Mouse (Mus musculus) liver, embryonic 14.5 days (tissue): ENCODE results near the gene Plin5. TPM values are rescaled to one million over a fixed set of nuclear protein-coding genes. Genes with fewer than 3 reads are reported as not detected.
A peak's percentile ranks its signal among the peaks of the same experiment; 100 is the strongest.

Source experiments
- ATAC-seq: fragments of 200-750 bp; cut with Nextera tagmentation; 2 replicates; pipeline ENCODE4 v1.8.0; 2017; ENCODE audit warnings: moderate number of reproducible peaks, mild to moderate bottlenecking, moderate library complexity; ENCODE audit not compliant: insufficient read depth
- DNase-seq, 3 experiments: peaks; one replicate each; pipeline ENCODE4 v3.0.0-alpha.2; 2012 to 2013; ENCODE audit warnings: low read depth in 3 of 3, low spot score in 3 of 3
- H3K27ac ChIP-seq: fragments of 300-500 bp; sonication (generic); 2 replicates; pipeline ENCODE4 v1.5.1; 2014; ENCODE audit warnings: moderate library complexity, mild to moderate bottlenecking, control low read depth, inconsistent platforms
- H3K27me3 ChIP-seq: fragments of 300-500 bp; sonication (generic); 2 replicates; pipeline ENCODE4 v1.6.1; 2014; ENCODE audit warnings: mild to moderate bottlenecking, low read length, moderate library complexity; ENCODE audit not compliant: control insufficient read depth, insufficient read depth
- H3K36me3 ChIP-seq: fragments of 300-500 bp; sonication (generic); replicated peaks from 2 replicates; pipeline ENCODE4 v1.6.1; 2014; ENCODE audit warnings: low read depth; ENCODE audit not compliant: control insufficient read depth, insufficient read depth
- H3K4me1 ChIP-seq, 2 experiments: fragments of 200-500 bp in 1 of 2; fragments of 300-500 bp in 1 of 2; sonication (generic) in 1 of 2; replicated peaks; 2 replicates each; pipeline ENCODE4 v1.6.1; 2012 to 2014; ENCODE audit warnings: antibody characterized with exemption in 1 of 2, inconsistent platforms in 1 of 2, low read length in 1 of 2; ENCODE audit not compliant: control insufficient read depth in 2 of 2, insufficient read depth in 2 of 2
- H3K4me2 ChIP-seq: fragments of 300-500 bp; sonication (generic); 2 replicates; pipeline ENCODE4 v1.6.1; 2014; ENCODE audit warnings: low read depth, mild to moderate bottlenecking, control low read depth, moderate library complexity
- H3K4me3 ChIP-seq, 2 experiments: fragments of 200-500 bp in 1 of 2; fragments of 300-500 bp in 1 of 2; sonication (generic) in 1 of 2; 2 replicates each; pipeline ENCODE4 v1.5.1; 2012 to 2014; ENCODE audit warnings: low read depth in 2 of 2, low read length in 2 of 2, mild to moderate bottlenecking in 2 of 2, control low read depth in 1 of 2, inconsistent platforms in 1 of 2, moderate library complexity in 1 of 2; ENCODE audit not compliant: insufficient read depth in 1 of 2
- H3K9ac ChIP-seq: fragments of 300-500 bp; sonication (generic); replicated peaks from 2 replicates; pipeline ENCODE4 v1.6.1; 2014; ENCODE audit warnings: mild to moderate bottlenecking, control low read depth, moderate library complexity
- H3K9me3 ChIP-seq: fragments of 300-500 bp; sonication (generic); 2 replicates; pipeline ENCODE4 v1.6.1; 2016; ENCODE audit warnings: low read length, mixed read lengths; ENCODE audit not compliant: control insufficient read depth
- CTCF ChIP-seq: IDR thresholded peaks from 2 replicates; pipeline ENCODE4 v1.5.1; 2016; ENCODE audit warnings: antibody characterized with exemption, low read depth, control low read depth
- EP300 ChIP-seq: IDR thresholded peaks from 2 replicates; pipeline ENCODE4 v1.6.1; 2016; ENCODE audit warnings: antibody characterized with exemption, low read depth
- WGBS: fragments of 180-500 bp; shearing (Covaris S2); extraction: QIAGEN DNeasy Blood & Tissue Kit; methylation state at CpG from one replicate; pipeline ENCODE4 v1.1.7; 2014; ENCODE audit not compliant: insufficient replicate concordance; 5-methylcytosine and 5-hydroxymethylcytosine counted together
- polyA plus RNA-seq, 2 experiments: library from polyadenylated mRNA; depleted of rRNA in 1 of 2; stranded (reverse) in 1 of 2; unstranded in 1 of 2; fragments of >200 nt; fragmentation: Nextera tagmentation in 1 of 2; extraction: Ambion mirVana in 1 of 2; gene quantifications; 2 replicates each; pipeline versions ENCODE4 v1.2.1 to v1.2.3; 2012 to 2014

Gene Plin5
- polyA plus RNA-seq, 2 experiments, result 0.11 to 0.34 TPM

DNA sequence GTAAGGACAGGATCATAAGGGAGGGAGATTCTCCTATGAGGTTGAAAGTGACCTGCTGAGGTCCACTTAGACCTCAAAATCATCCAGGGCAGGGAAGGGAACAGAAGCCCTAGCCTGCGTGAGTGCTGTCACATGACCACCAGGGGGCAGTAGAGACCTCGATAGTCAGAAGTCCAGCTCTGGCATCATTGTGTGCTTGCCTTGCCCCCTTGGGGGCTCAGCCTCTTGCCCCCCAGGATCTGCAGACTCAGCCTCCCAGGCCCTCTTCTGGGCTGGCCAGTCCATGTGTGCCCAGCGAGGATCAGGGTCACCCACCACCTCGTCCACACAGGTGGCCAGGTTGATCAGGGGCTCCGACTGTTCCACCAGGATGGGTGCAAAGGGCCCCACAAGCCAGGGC is 5.5 kb downstream of the Plin5 start:
- H3K9me3 ChIP-seq, result no peaks in the 10 kb centered on the region
- H3K4me3 ChIP-seq, result no peak overlapping the region
- H3K4me2 ChIP-seq, result no peak overlapping the region
- no peak overlapping the region for H3K27ac ChIP-seq
- no peaks in the 10 kb centered on the region for H3K36me3 ChIP-seq
- TF ChIP-seq CTCF, result peak; percentile 95
- no peak for TF ChIP-seq EP300
- peak; percentile 49 to 53 (median 52) for DNase-seq
- H3K9ac ChIP-seq, result no peak overlapping the region
- 43% methylated on average over 5 of the region's 5 CpGs for WGBS
- no peaks in the 10 kb centered on the region; the same call in 1 of the 2 replicates for H3K27me3 ChIP-seq
- no peaks in the 10 kb centered on the region for H3K4me1 ChIP-seq
- no peak; the same call in 1 of the 2 replicates for ATAC-seq

DNA sequence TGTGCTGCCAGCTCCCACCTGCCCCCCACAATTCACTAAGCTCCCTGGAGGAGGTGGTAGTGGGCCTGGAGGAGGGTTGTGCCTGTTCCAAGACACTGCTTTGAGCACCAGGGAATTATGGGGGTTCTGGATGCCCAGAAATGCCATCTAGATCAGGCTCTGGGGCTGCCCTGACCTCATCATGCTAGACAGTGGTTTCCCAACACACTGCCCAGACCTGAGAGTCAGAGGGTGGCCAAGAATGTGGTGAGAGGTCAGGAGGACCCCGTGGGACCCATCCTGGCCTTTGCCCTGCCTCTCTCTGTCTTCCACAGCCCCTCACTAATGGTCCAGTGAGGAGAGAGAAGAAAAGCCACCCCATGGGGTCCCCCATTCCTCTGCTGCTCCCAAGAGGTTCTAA is 6.4 kb downstream of the Plin5 start:
- Histone ChIP-seq H3K36me3 (no peaks in the 10 kb centered on the region), H3K4me3 (no peak overlapping the region), H3K27me3 (no peaks in the 10 kb centered on the region), H3K9ac (no peak overlapping the region), H3K4me1 (no peaks in the 10 kb centered on the region), H3K27ac (no peak overlapping the region), H3K9me3 (no peaks in the 10 kb centered on the region), H3K4me2 (no peak overlapping the region)
- 46% methylated on average over 1 of the region's 1 CpGs for WGBS
- DNase-seq, result no peak
- no peak for ATAC-seq
- TF ChIP-seq CTCF, result no peak
- TF ChIP-seq EP300, result no peak

DNA sequence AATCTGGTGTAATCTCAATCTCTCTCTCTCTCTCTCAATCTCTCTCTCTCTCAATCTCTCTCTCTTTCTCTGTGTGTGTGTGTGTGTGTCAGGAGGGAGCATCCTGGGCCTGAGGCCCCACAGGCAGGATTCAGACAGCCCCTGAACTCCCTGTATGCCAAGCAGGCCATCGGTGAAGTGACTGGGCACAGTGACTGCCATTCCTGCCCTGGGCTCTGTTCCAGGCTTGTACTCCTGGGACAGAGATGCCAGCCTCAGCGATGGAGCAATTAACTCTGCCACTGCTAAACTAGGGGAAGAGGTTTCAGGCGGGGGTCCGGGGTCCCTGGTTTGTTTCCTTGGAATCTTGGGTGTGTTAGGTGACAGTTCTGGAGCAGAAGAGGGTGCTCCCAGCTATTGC is 6.8 kb downstream of the Plin5 start:
- WGBS, result 49% methylated on average over 4 of the region's 4 CpGs
- no peak overlapping the region for H3K9ac ChIP-seq
- no peak for ATAC-seq
- no peaks in the 10 kb centered on the region for H3K36me3 ChIP-seq
- no peak overlapping the region for H3K27ac ChIP-seq
- no peak for TF ChIP-seq CTCF
- TF ChIP-seq EP300, result no peak
- H3K27me3 ChIP-seq, result no peaks in the 10 kb centered on the region
- H3K4me2 ChIP-seq, result no peak overlapping the region
- H3K4me3 ChIP-seq, result no peak overlapping the region
- no peaks in the 10 kb centered on the region for H3K4me1 ChIP-seq
- H3K9me3 ChIP-seq, result no peaks in the 10 kb centered on the region
- DNase-seq, result no peak

DNA sequence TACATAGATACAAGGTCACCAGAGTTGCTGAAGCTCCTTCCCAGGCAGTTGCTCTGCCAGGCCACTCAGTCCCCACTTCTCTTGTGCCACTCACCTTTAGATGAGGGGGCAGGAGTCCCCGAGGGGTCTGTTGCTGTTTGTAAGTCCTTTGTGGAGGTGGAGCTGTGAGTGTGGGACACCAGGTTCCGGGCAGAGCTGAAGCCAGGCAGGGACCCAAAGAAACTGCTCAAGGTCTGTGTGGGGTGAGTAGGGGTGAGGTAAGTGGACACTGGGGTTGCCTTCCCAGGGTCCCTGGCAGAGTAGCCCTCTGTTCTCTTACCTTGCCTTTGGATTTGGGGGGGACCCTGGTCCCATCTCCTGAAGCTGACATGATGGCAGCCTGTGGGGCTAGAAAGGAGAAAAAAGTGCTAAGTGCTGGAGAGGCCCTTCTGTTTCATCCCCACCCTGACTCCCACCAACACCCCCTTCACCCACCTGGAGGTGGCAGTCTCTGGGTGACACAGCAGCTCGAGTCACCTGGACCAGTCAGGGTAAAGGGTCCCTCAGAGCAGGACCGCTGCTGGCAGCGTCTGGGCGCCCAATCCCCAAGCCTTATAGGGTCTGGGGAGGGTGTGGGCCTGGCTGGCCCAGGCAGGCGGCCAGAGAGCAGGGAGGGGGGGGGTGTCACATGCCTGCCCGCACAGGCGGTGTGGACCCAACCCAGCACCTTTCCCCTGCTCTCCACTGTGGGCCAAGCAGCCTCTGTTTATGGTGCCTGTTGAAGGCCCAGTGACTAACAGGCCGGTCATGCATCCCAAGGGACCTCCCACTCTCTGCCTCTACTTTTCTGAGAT is 8.0 kb downstream of the Plin5 start, which contains the start of gene Plin4:
Gene Plin4, minus strand, starts transcription at position 585 of the 833 bp plus-strand sequence.
- Histone ChIP-seq H3K27ac (no peak within 1 kb of the TSS), H3K27me3 (no peaks in the 10 kb centered on the region), H3K36me3 (no peaks in the 10 kb centered on the region), H3K4me1 (no peaks in the 10 kb centered on the region), H3K4me3 (no peak within 1 kb of the TSS), H3K9me3 (no peaks in the 10 kb centered on the region), H3K4me2 (no peak within 1 kb of the TSS), H3K9ac (no peak within 1 kb of the TSS)
- TF ChIP-seq EP300 (no peak), CTCF (no peak)
- DNase-seq (no peak), ATAC-seq (no peak)
- 48% methylated on average over 10 of the region's 10 CpGs for WGBS

DNA sequence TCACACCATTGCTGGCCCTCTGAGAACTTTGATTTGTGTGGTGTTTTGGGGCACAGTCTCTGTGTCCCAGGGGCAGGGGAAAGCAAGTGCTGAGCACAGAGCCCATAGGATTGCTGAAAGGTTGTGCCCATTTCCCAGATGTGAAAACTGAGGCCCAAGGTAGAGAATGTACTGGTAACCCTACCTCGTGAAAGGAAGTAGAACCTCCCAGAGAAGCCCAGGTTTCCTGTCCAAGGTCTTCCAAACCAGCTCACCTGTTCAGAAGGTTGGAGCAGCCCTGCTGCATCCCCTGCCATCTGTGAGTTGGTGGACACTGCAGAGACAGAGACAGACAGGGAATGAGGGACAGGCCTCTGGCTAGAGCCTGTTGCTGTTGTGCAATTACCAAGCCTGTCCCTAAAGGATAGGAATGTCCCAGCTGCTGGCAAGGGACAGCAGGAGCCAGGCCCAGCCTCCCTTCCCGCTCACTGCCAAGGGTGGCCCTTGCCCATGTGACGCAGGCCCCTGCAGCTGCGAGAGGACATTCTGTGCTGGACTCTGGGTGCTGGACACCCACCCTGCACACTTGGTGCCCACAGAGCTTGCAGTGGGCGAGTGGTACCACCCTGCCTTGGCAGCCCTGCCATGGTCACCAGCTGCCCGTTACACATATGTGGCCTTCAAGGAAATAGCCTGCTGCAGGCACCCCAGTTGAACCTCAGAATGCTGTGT is 8.9 kb downstream of the Plin5 start:
- no peak overlapping the region for H3K4me2 ChIP-seq
- H3K27me3 ChIP-seq, result no peaks in the 10 kb centered on the region
- no peak for DNase-seq
- H3K27ac ChIP-seq, result no peak overlapping the region
- 64% methylated on average over 6 of the region's 6 CpGs for WGBS
- H3K9me3 ChIP-seq, result no peaks in the 10 kb centered on the region
- TF ChIP-seq EP300 (no peak), CTCF (no peak)
- H3K4me1 ChIP-seq, result no peaks in the 10 kb centered on the region
- no peak overlapping the region for H3K4me3 ChIP-seq
- no peak for ATAC-seq
- H3K36me3 ChIP-seq, result no peaks in the 10 kb centered on the region
- no peak overlapping the region for H3K9ac ChIP-seq
